Mouse (Mus musculus) midbrain, embryonic 11.5 days (tissue): ENCODE measurements at regions not wholly inside any gene's neighbourhood (a gene's known extent, or its start where the extent isn't known, plus 50 kb on each side); places are given as distances from the start of the nearest gene placed in this dataset.

Experiments used
- ATAC-seq: fragments of 200-750 bp; cut with Nextera tagmentation; 2 replicates; pipeline ENCODE4 v1.8.0; 2017; ENCODE audit warnings: moderate TSS enrichment, moderate library complexity; ENCODE audit not compliant: low FRiP score
- DNase-seq: peaks from one replicate; pipeline ENCODE4 v3.0.0; 2015; ENCODE audit warnings: low spot score; ENCODE audit errors: missing footprints
- H3K27ac ChIP-seq: fragments of 300-500 bp; sonication (generic); 2 replicates; pipeline ENCODE4 v1.5.1; 2014; ENCODE audit warnings: low read depth, low read length
- H3K27me3 ChIP-seq: fragments of 300-500 bp; sonication (generic); 2 replicates; pipeline ENCODE4 v1.6.1; 2014; ENCODE audit warnings: mild to moderate bottlenecking, low read length, moderate library complexity, mixed read lengths; ENCODE audit not compliant: control insufficient read depth, insufficient read depth
- H3K36me3 ChIP-seq: fragments of 300-500 bp; sonication (generic); 2 replicates; pipeline ENCODE4 v1.6.1; 2014; ENCODE audit warnings: mild to moderate bottlenecking, low read length, moderate library complexity, mixed read lengths; ENCODE audit not compliant: control insufficient read depth, insufficient read depth
- H3K4me1 ChIP-seq: fragments of 300-500 bp; sonication (generic); 2 replicates; pipeline ENCODE4 v1.6.1; 2014; ENCODE audit warnings: low read length; ENCODE audit not compliant: control insufficient read depth, insufficient read depth
- H3K4me2 ChIP-seq: fragments of 300-500 bp; sonication (generic); 2 replicates; pipeline ENCODE4 v1.6.1; 2014; ENCODE audit warnings: mild to moderate bottlenecking, moderate library complexity
- H3K4me3 ChIP-seq: fragments of 300-500 bp; sonication (generic); 2 replicates; pipeline ENCODE4 v1.5.1; 2014; ENCODE audit warnings: low read depth, low read length
- H3K9ac ChIP-seq: fragments of 300-500 bp; sonication (generic); 2 replicates; pipeline ENCODE4 v1.6.1; 2014; ENCODE audit warnings: low read length
- H3K9me3 ChIP-seq: fragments of 300-500 bp; sonication (generic); 2 replicates; pipeline ENCODE4 v1.6.1; 2016; ENCODE audit warnings: low read length; ENCODE audit not compliant: control insufficient read depth
- WGBS: fragments of 180-500 bp; shearing (Covaris S2); extraction: QIAGEN DNeasy Blood & Tissue Kit; methylation state at CpG from one replicate; pipeline ENCODE4 v1.1.7; 2014; 5-methylcytosine and 5-hydroxymethylcytosine counted together

DNA sequence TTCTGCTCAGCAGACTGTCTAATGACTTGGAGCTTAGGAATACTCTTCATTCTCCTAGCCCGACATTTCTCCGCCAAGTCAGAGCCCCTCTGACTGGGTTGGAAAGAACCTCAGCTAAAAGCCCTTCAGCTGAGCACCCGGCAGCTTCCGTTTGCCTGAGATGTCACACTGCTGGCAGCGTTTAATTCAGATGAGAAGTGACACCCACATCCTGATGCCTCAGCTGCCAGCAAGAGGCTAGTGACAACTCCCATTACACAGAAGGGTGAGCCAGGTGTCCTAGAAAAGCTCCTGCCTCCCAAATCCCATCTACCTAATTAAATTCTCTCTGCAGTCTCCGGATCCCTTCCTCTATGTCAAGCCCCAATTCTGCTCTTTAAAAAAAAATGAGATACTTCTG, 670.2 kb upstream of the Arpp21 start:
- Histone ChIP-seq H3K4me1 (no peaks in the 10 kb centered on the region), H3K27me3 (no peaks in the 10 kb centered on the region), H3K9me3 (no peaks in the 10 kb centered on the region), H3K36me3 (no peaks in the 10 kb centered on the region), H3K27ac (no peak overlapping the region), H3K4me2 (no peak overlapping the region), H3K4me3 (no peak overlapping the region), H3K9ac (no peak overlapping the region)
- WGBS: 88% methylated on average over 6 of the region's 6 CpGs
- ATAC-seq (no peak), DNase-seq (no peak)

GRCm38 (mm10) chr9:112864921-112865320, 629.2 kb upstream of the Arpp21 start:
- no peak overlapping the region for H3K4me2 ChIP-seq
- ATAC-seq (no peak), DNase-seq (no peak)
- no peak overlapping the region for H3K9ac ChIP-seq
- H3K4me1 ChIP-seq: no peaks in the 10 kb centered on the region; the same call in 1 of the 2 replicates
- no peak overlapping the region for H3K4me3 ChIP-seq
- H3K27me3 ChIP-seq: no peaks in the 10 kb centered on the region
- H3K36me3 ChIP-seq: no peaks in the 10 kb centered on the region
- 76% methylated on average over 1 of the region's 1 CpGs for WGBS
- H3K27ac ChIP-seq: no peak overlapping the region
- no peaks in the 10 kb centered on the region for H3K9me3 ChIP-seq

GRCm38 (mm10) chr9:112861136-112861535, 625.4 kb upstream of the Arpp21 start:
- H3K27ac ChIP-seq: no peak overlapping the region
- WGBS: 41% methylated on average over 8 of the region's 8 CpGs
- no peaks in the 10 kb centered on the region for H3K36me3 ChIP-seq
- H3K27me3 ChIP-seq: no peaks in the 10 kb centered on the region
- H3K9ac ChIP-seq: no peak overlapping the region
- H3K4me3 ChIP-seq: no peak overlapping the region
- H3K4me2 ChIP-seq: no peak overlapping the region
- DNase-seq (no peak), ATAC-seq (no peak)
- no peaks in the 10 kb centered on the region for H3K9me3 ChIP-seq
- no peaks in the 10 kb centered on the region; the same call in 1 of the 2 replicates for H3K4me1 ChIP-seq

DNA sequence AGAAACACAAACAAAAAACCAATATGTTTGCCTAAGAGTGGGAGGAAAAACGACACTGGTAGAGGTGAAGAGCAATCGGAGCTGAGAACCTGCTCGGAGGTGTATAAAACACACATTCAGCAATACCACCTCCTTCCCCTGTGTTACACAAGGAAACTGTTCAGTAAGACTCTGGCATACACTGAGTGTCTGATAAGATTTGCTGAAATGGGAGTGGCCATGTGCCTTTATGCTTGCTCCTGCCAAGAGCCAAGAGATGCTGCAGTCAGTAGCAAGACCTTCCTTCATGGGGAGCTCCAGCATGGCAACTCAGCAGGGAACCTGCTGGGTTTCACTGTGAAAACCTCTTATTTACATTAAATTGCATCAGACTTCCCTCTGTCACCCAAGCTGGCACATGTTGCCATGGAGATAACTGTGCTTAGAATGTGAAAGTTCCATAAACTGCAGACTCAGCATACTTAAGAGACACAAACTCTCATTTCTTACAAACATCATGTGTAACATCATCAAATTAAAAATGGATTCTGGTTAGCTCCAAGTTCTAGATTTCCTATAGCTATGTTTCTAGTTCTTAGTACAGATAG, 624.7 kb upstream of the Arpp21 start:
- Histone ChIP-seq H3K4me1 (no peaks in the 10 kb centered on the region; the same call in 1 of the 2 replicates), H3K27me3 (no peaks in the 10 kb centered on the region), H3K27ac (no peak overlapping the region), H3K9ac (no peak overlapping the region), H3K9me3 (no peaks in the 10 kb centered on the region), H3K4me3 (no peak overlapping the region), H3K36me3 (no peaks in the 10 kb centered on the region), H3K4me2 (no peak overlapping the region)
- 78% methylated on average over 3 of the region's 3 CpGs for WGBS
- no peak for DNase-seq
- no peak for ATAC-seq

DNA sequence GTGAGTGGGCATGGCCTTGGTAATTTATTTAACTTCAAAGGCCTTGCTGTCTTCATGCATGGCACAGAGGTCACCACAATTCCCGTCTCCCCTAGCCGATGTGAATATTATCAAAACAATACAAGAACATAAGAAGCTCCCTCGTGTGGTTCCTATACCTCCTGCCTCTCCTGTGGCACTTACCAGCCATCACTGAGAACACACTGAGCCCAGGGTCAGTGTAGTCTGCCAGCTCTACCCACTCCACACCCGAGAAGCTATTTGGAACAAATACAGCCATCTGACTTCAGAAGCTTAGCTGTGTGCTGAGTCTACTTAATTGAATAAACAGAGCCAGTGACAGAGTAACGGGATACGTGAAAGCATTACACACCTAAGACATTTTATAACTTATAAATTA, 605.7 kb upstream of the Arpp21 start:
- H3K4me2 ChIP-seq: no peak overlapping the region
- no peak overlapping the region for H3K9ac ChIP-seq
- WGBS: 75% methylated on average over 6 of the region's 6 CpGs
- no peaks in the 10 kb centered on the region for H3K9me3 ChIP-seq
- H3K4me1 ChIP-seq: no peaks in the 10 kb centered on the region
- no peak overlapping the region for H3K27ac ChIP-seq
- no peak overlapping the region for H3K4me3 ChIP-seq
- no peaks in the 10 kb centered on the region for H3K27me3 ChIP-seq
- no peak for DNase-seq
- ATAC-seq: no peak
- H3K36me3 ChIP-seq: no peaks in the 10 kb centered on the region

GRCm38 (mm10) chr9:112839071-112839793, 603.5 kb upstream of the Arpp21 start:
- no peak overlapping the region for H3K9ac ChIP-seq
- H3K27ac ChIP-seq: no peak overlapping the region

GRCm38 (mm10) chr9:112837563-112837962, 601.8 kb upstream of the Arpp21 start:
- Histone ChIP-seq H3K27me3 (no peaks in the 10 kb centered on the region), H3K27ac (no peak overlapping the region), H3K9ac (no peak overlapping the region), H3K36me3 (no peaks in the 10 kb centered on the region), H3K9me3 (no peaks in the 10 kb centered on the region), H3K4me3 (no peak overlapping the region), H3K4me1 (no peaks in the 10 kb centered on the region), H3K4me2 (no peak overlapping the region)
- DNase-seq: no peak
- ATAC-seq: no peak
- 97% methylated on average over 2 of the region's 2 CpGs for WGBS

More at GRCm38 (mm10) chr9:112839071-112839793, 603.5 kb upstream of the Arpp21 start:
- DNase-seq: no peak
- ATAC-seq: no peak
- WGBS: 78% methylated on average over 7 of the region's 7 CpGs
- Histone ChIP-seq H3K4me3 (no peak overlapping the region), H3K9me3 (no peaks in the 10 kb centered on the region), H3K4me1 (no peaks in the 10 kb centered on the region), H3K36me3 (no peaks in the 10 kb centered on the region), H3K4me2 (no peak overlapping the region), H3K27me3 (no peaks in the 10 kb centered on the region)

DNA sequence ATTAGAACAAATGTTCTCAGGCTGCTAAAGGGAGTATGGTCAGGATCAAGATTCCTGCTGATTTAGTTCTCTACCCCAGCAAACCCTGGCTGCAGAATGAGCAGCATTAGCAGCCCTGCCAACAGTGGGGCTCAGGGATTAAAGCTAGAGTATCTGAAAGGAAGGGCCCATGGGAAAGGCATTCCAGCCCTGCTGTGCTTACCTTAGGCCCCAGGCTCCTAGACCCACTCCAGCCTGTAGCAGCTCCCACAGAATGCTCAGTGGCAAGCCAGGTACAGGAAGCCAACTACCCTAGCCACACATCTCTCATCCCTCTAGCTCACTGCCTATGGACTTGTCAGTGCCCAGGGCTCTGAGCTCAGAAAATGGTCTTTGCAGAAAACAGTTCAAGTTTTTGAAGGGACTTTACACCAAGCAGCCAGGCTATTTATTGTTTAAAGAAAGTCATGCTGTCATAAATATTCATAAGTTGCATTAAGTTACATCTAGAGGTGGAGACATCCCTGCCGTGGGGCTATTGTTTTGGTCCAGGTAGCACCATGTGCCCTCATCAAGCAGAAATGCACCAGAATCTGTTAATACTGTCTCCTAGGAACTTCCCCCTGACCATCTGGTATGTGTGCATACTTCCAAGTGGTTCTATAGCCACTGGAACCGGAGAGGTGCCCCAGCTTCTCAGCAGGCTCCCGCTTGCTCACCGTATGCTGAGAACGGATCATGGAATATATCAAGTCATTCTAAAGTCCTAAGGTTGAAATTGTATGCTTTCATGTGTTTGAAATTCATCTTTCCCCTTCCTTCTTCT, 598.9 kb upstream of the Arpp21 start:
- no peaks in the 10 kb centered on the region for H3K27me3 ChIP-seq
- ATAC-seq: no peak
- H3K4me3 ChIP-seq: no peak overlapping the region
- no peak overlapping the region for H3K9ac ChIP-seq
- no peak overlapping the region for H3K4me2 ChIP-seq
- no peaks in the 10 kb centered on the region for H3K36me3 ChIP-seq
- H3K9me3 ChIP-seq: no peaks in the 10 kb centered on the region
- no peak overlapping the region for H3K27ac ChIP-seq
- WGBS: 82% methylated on average over 5 of the region's 5 CpGs
- H3K4me1 ChIP-seq: no peaks in the 10 kb centered on the region
- no peak for DNase-seq

- no peak overlapping the region for H3K4me3 ChIP-seq
- H3K27me3 ChIP-seq: no peaks in the 10 kb centered on the region
- no peaks in the 10 kb centered on the region for H3K4me1 ChIP-seq
- no peak overlapping the region for H3K27ac ChIP-seq
- H3K36me3 ChIP-seq: no peaks in the 10 kb centered on the region
- 81% methylated on average over 2 of the region's 2 CpGs for WGBS
- no peak overlapping the region for H3K4me2 ChIP-seq
- DNase-seq (no peak), ATAC-seq (no peak)
- no peak overlapping the region for H3K9ac ChIP-seq
- no peaks in the 10 kb centered on the region for H3K9me3 ChIP-seq
These were observed 595.4 kb upstream of the Arpp21 start for GRCm38 (mm10) chr9:112831102-112831501.
